Mouse (Mus musculus): ENCODE data around the gene Psors1c2.

The Psors1c2 gene

GRCm38 (mm10) chr17:35517526-35517925 lies 15.5 kb upstream of the Psors1c2 start:
- DNase-seq (ENCODE audit: low spot score) = peak; percentile 17

GRCm38 (mm10) chr17:35524354-35524753 lies 8.6 kb upstream of the Psors1c2 start:
- no peak for DNase-seq (ENCODE audit: low spot score)

- no peak for DNase-seq (ENCODE audit: low spot score)
Measured at GRCm38 (mm10) chr17:35526644-35527043, 6.4 kb upstream of the Psors1c2 start.

GRCm38 (mm10) chr17:35532360-35532759 lies 641 bp upstream of the Psors1c2 start:
- no peak for DNase-seq (ENCODE audit: low spot score)

GRCm38 (mm10) chr17:35534343-35534742 lies 1.3 kb downstream of the Psors1c2 start:
- peak; percentile 56 for DNase-seq (ENCODE audit: low spot score)

- no peak for DNase-seq (ENCODE audit: low spot score)
Measured at GRCm38 (mm10) chr17:35537421-35537820, 4.4 kb downstream of the Psors1c2 start.

GRCm38 (mm10) chr17:35538476-35538875 lies 5.5 kb downstream of the Psors1c2 start:
- no peak for DNase-seq (ENCODE audit: low spot score)

- no peak for DNase-seq (ENCODE audit: low spot score)
Measured at GRCm38 (mm10) chr17:35539540-35539939, 6.5 kb downstream of the Psors1c2 start.

- no peak for DNase-seq (ENCODE audit: low spot score)
Measured at GRCm38 (mm10) chr17:35542761-35543411, 9.9 kb downstream of the Psors1c2 start.

- no peak for DNase-seq (ENCODE audit: low spot score)
Measured at GRCm38 (mm10) chr17:35543412-35543861, 10.4 kb downstream of the Psors1c2 start.

GRCm38 (mm10) chr17:35544001-35544400 lies 11.0 kb downstream of the Psors1c2 start:
- no peak for DNase-seq (ENCODE audit: low spot score)

GRCm38 (mm10) chr17:35544680-35545079 lies 11.7 kb downstream of the Psors1c2 start:
- peak; percentile 40 for DNase-seq (ENCODE audit: low spot score)

GRCm38 (mm10) chr17:35547465-35547864 lies 14.5 kb downstream of the Psors1c2 start:
- no peak for DNase-seq (ENCODE audit: low spot score)

GRCm38 (mm10) chr17:35548636-35549035 lies 15.6 kb downstream of the Psors1c2 start:
- no peak for DNase-seq (ENCODE audit: low spot score)

GRCm38 (mm10) chr17:35549437-35550142 lies 16.6 kb downstream of the Psors1c2 start:
- no peak for DNase-seq (ENCODE audit: low spot score)

- no peak for DNase-seq (ENCODE audit: low spot score)
Measured at GRCm38 (mm10) chr17:35550143-35550494, 17.1 kb downstream of the Psors1c2 start.

GRCm38 (mm10) chr17:35550871-35551270 lies 17.9 kb downstream of the Psors1c2 start:
- no peak for DNase-seq (ENCODE audit: low spot score)

- no peak for DNase-seq (ENCODE audit: low spot score)
Measured at GRCm38 (mm10) chr17:35551881-35552414, 18.9 kb downstream of the Psors1c2 start, which contains the start of gene Cdsn. Gene Cdsn, plus strand, starts transcription at chr17:35552128.

- DNase-seq (ENCODE audit: low spot score) = no peak
Measured at GRCm38 (mm10) chr17:35554321-35554720, 21.3 kb downstream of the Psors1c2 start.

GRCm38 (mm10) chr17:35554761-35555397 lies 21.9 kb downstream of the Psors1c2 start:
- DNase-seq (ENCODE audit: low spot score) = no peak

- DNase-seq (ENCODE audit: low spot score) = no peak
Measured at GRCm38 (mm10) chr17:35556186-35556765, 23.3 kb downstream of the Psors1c2 start.

GRCm38 (mm10) chr17:35556812-35557211 lies 23.8 kb downstream of the Psors1c2 start:
- DNase-seq (ENCODE audit: low spot score) = peak; percentile 23
